Mouse (Mus musculus) kidney, adult 2 months (tissue): ENCODE results near the gene Chrdl2.

Source experiments
- CTCF ChIP-seq: fragments of 200-500 bp; conservative IDR thresholded peaks from 2 replicates; pipeline ENCODE4 v1.5.1; 2011; ENCODE audit warnings: low read depth, mild to moderate bottlenecking, control low read depth, low read length, moderate library complexity, mixed read lengths; ENCODE audit not compliant: insufficient read depth, insufficient read length
- POLR2A ChIP-seq: fragments of 200-500 bp; IDR thresholded peaks from one replicate; pipeline ENCODE4 v1.6.1; 2011; ENCODE audit warnings: low read depth, low read length, control low read depth

GRCm38 (mm10) chr7:100046486-100046885 is 40.5 kb downstream of the Chrdl2 start:
- TF ChIP-seq CTCF: no peak
- no peak for TF ChIP-seq POLR2A
